ENCODE assay signal across 22 mouse cellular contexts in the genomic region with DNA sequence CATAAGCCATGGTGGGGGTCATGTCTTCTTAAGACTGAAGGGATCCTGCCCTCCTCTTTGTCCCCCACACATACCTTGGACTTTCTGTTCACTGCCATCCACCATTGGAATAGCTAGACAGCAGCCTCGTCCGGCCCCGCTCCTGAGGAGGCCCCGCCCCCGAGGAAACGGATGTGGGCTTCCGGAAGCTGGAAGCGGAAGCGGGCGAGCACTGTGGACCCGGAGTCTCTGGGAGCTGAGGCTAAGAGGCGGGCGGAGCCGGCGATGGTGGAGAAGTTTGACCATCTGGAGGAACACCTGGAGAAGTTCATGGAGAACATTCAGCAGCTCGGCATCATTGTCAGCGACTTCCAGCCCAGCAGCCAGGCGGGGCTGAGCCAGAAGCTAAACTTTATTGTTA. TPM values are rescaled to one million over a fixed set of nuclear protein-coding genes. Genes with fewer than 3 reads are reported as not detected.
A peak's percentile ranks its signal among the peaks of the same experiment; 100 is the strongest.
DNase-seq lines count a peak whose midpoint lies in the region; ATAC-seq and TF ChIP-seq lines count a peak whose summit lies in the region.
"Had no signal": no experiment of that assay in that cellular context is flagged by ENCODE, and none has a peak within 500 bp of the region (broad histone marks: within the 10 kb centered on the region; RNA-seq: fewer than 3 reads in every experiment).

No protein-coding gene starts in this region.

- H3K36me3 ChIP-seq in lung, embryonic 14.5 days (ENCODE audit: insufficient read depth): no peaks in the 10 kb centered on the region
- H3K36me3 ChIP-seq in E14TG2a.4 (ENCODE audit: insufficient read depth, low read length): no peaks in the 10 kb centered on the region
- H3K36me3 ChIP-seq: embryonic facial prominence, embryonic 13.5 days; forebrain, embryonic 12.5 days; heart, embryonic 15.5 days; hindbrain, embryonic 13.5 days had no signal

- no peak overlapping the region for H3K4me2 ChIP-seq in lung, embryonic 14.5 days
- H3K4me2 ChIP-seq: embryonic facial prominence, embryonic 13.5 days; forebrain, embryonic 12.5 days; heart, embryonic 11.5 days; heart, embryonic 15.5 days; hindbrain, embryonic 13.5 days had no signal

- WGBS in lung, embryonic 14.5 days: 72% methylated on average over 18 of the region's 18 CpGs

- DNase-seq in lung, embryonic 14.5 days: peak; percentile 24
- DNase-seq in lung, postnatal 14 days: no peak
- DNase-seq in ES-CJ7 (ENCODE audit: low read depth, low spot score): peak; percentile 11
- DNase-seq in right cerebral cortex, postnatal 36 days (ENCODE audit: low spot score in 2 of 2): no peak
- no peak for DNase-seq in testis, postnatal 14 days (ENCODE audit: low spot score)
- DNase-seq: adrenal gland, postnatal 10 days; cerebellum, adult 18-20 months; cerebellum, adult 9-11 months; cerebellum, postnatal 36 days; gastrocnemius, postnatal 10 days; heart, adult 2 months; heart, postnatal 14 days had no signal

- no peak overlapping the region for H3K27ac ChIP-seq in lung, embryonic 14.5 days (ENCODE audit: low read depth)
- H3K27ac ChIP-seq: embryonic facial prominence, embryonic 13.5 days; forebrain, embryonic 12.5 days; heart, adult 2 months; heart, embryonic 15.5 days; hindbrain, embryonic 13.5 days; hindbrain, postnatal 0 days had no signal

- no peak overlapping the region for H3K4me3 ChIP-seq in lung, embryonic 14.5 days (ENCODE audit: low read depth, low read length)
- peak overlapping the region; percentile 29; the same call in 1 of the 2 replicates for H3K4me3 ChIP-seq in E14TG2a.4 (replicated peaks; ENCODE audit: low read length)
- H3K4me3 ChIP-seq: embryonic facial prominence, embryonic 13.5 days; forebrain, embryonic 12.5 days; heart, adult 2 months; heart, embryonic 15.5 days; hindbrain, embryonic 13.5 days had no signal

- ATAC-seq in lung, embryonic 14.5 days (ENCODE audit: insufficient read depth): no peak
- ATAC-seq in granulocyte monocyte progenitor cell, adult 5-6 weeks (replicated peaks; ENCODE audit: poor library complexity, severe bottlenecking): peak; percentile 42; the same call in 1 of the 2 replicates
- ATAC-seq: forebrain, embryonic 16.5 days; hindbrain, postnatal 0 days had no signal

- H3K27me3 ChIP-seq in lung, embryonic 14.5 days (ENCODE audit: insufficient read depth, low read length): no peaks in the 10 kb centered on the region
- H3K27me3 ChIP-seq in E14TG2a.4 (ENCODE audit: insufficient read depth, low read length): peaks cover 40% of the 10 kb centered on the region
- H3K27me3 ChIP-seq: embryonic facial prominence, embryonic 13.5 days; forebrain, embryonic 12.5 days; hindbrain, embryonic 13.5 days had no signal

- H3K9me3 ChIP-seq in lung, embryonic 14.5 days (ENCODE audit: low read depth, low read length): no peaks in the 10 kb centered on the region
- H3K9me3 ChIP-seq in E14TG2a.4 (ENCODE audit: low read length): 0 out of 2 replicates have a peak, but pooled peaks cover 3% of the 10 kb centered on the region
- H3K9me3 ChIP-seq: embryonic facial prominence, embryonic 13.5 days; forebrain, embryonic 12.5 days; heart, embryonic 15.5 days; hindbrain, embryonic 13.5 days had no signal

- H3K9ac ChIP-seq in lung, embryonic 14.5 days: no peak overlapping the region
- H3K9ac ChIP-seq: embryonic facial prominence, embryonic 13.5 days; forebrain, embryonic 12.5 days; heart, embryonic 15.5 days; hindbrain, embryonic 13.5 days had no signal

- H3K4me1 ChIP-seq in lung, embryonic 14.5 days (ENCODE audit: insufficient read depth): peaks cover 6% of the 10 kb centered on the region; the same call in 1 of the 2 replicates
- H3K4me1 ChIP-seq in E14TG2a.4 (replicated peaks; ENCODE audit: low read depth, low read length): peaks cover 26% of the 10 kb centered on the region
- H3K4me1 ChIP-seq: heart, embryonic 15.5 days had no signal

- TF ChIP-seq CTCF in lung, embryonic 14.5 days (IDR thresholded peaks at IDR 0.05; ENCODE audit: low read depth): no peak
- no peak for TF ChIP-seq CTCF in E14TG2a.4 (conservative IDR thresholded peaks at IDR 0.05; ENCODE audit: low read length)

RNA-seq across cellular contexts. Expression of gene Mrgbp, which starts 36.1 kb away (rescaled TPM):
- 34.7 and 39.0 TPM in 2 replicates for polyA plus RNA-seq in lung, embryonic 14.5 days (2014; fragmentation: Nextera tagmentation; extraction: Ambion mirVana)
- total RNA-seq in granulocyte monocyte progenitor cell, adult 5-6 weeks (2014; fragmentation: Nextera tagmentation): 38.2 and 39.9 TPM in 2 replicates
- total RNA-seq in granulocyte monocyte progenitor cell, adult 5-6 weeks (2017): 27.1 and 28.9 TPM in 2 replicates

RNA-seq across cellular contexts. Expression of gene Ogfr, which starts 44.0 kb away (rescaled TPM):
- polyA plus RNA-seq in lung, embryonic 14.5 days (2014; fragmentation: Nextera tagmentation; extraction: Ambion mirVana): 71.6 and 79.2 TPM in 2 replicates
- 32.5 and 34.2 TPM in 2 replicates for total RNA-seq in granulocyte monocyte progenitor cell, adult 5-6 weeks (2014; fragmentation: Nextera tagmentation)
- 40.3 and 42.0 TPM in 2 replicates for total RNA-seq in granulocyte monocyte progenitor cell, adult 5-6 weeks (2017)

RNA-seq across cellular contexts. Expression of gene Ntsr1, which starts 45.3 kb away (rescaled TPM):
- polyA plus RNA-seq in lung, embryonic 14.5 days (2014; fragmentation: Nextera tagmentation; extraction: Ambion mirVana): 2.6 and 3.0 TPM in 2 replicates
- not detected in 2 replicates for total RNA-seq in granulocyte monocyte progenitor cell, adult 5-6 weeks (2014; fragmentation: Nextera tagmentation)
- not detected in 2 replicates for total RNA-seq in granulocyte monocyte progenitor cell, adult 5-6 weeks (2017)
- total RNA-seq: heart, adult 2 months; heart, postnatal 14 days; hematopoietic stem cell, adult 5-6 weeks had no signal
- polyA plus RNA-seq: heart, adult 2 months had no signal

RNA-seq across cellular contexts. Expression of gene Col9a3, which starts 52.5 kb away (rescaled TPM):
- polyA plus RNA-seq in lung, embryonic 14.5 days (2014; fragmentation: Nextera tagmentation; extraction: Ambion mirVana): 24.2 and 29.0 TPM in 2 replicates
- 0.41 TPM in 1 of 2 replicates, not detected in the other for total RNA-seq in granulocyte monocyte progenitor cell, adult 5-6 weeks (2014; fragmentation: Nextera tagmentation)
- 0.26 and 0.57 TPM in 2 replicates for total RNA-seq in granulocyte monocyte progenitor cell, adult 5-6 weeks (2017)

Comparison
In these comparisons a context has a peak if more than half of its experiments do, and no peak if none do; other contexts are left out.
1. DNase-seq: peak in lung, embryonic 14.5 days (single experiment) and ES-CJ7 (single experiment); none in lung, postnatal 14 days (single experiment), right cerebral cortex, postnatal 36 days (0 of 2) and testis, postnatal 14 days (single experiment).